Mouse (Mus musculus) liver, adult 2 months (tissue): Measurements from ENCODE around the gene Ap3b2. TPM values are rescaled to one million over a fixed set of nuclear protein-coding genes. Genes with fewer than 3 reads are reported as not detected.

ENCODE experiments used
- DNase-seq: peaks from one replicate; pipeline ENCODE4 v3.0.0-alpha.2; 2011; ENCODE audit warnings: low read depth, low spot score; ENCODE audit errors: extremely low read depth
- H3K27ac ChIP-seq: fragments of 200-500 bp; replicated peaks from 2 replicates; pipeline ENCODE4 v1.5.1; 2012; ENCODE audit warnings: low read depth, mild to moderate bottlenecking, control low read depth, inconsistent platforms, low read length; ENCODE audit not compliant: insufficient read depth
- H3K27me3 ChIP-seq: fragments of 200-500 bp; 2 replicates; pipeline ENCODE4 v1.6.1; 2012; ENCODE audit warnings: mild to moderate bottlenecking, moderate library complexity, low read length, inconsistent platforms; ENCODE audit not compliant: control insufficient read depth, insufficient read depth
- H3K36me3 ChIP-seq: fragments of 200-500 bp; 2 replicates; pipeline ENCODE4 v1.6.1; 2012; ENCODE audit warnings: low read length, inconsistent platforms; ENCODE audit not compliant: control insufficient read depth, insufficient read depth
- H3K4me1 ChIP-seq: fragments of 200-500 bp; 2 replicates; pipeline ENCODE4 v1.6.1; 2011; ENCODE audit warnings: low read length; ENCODE audit not compliant: control insufficient read depth, insufficient read depth
- H3K4me3 ChIP-seq: fragments of 200-500 bp; 2 replicates; pipeline ENCODE4 v1.5.1; 2011; ENCODE audit warnings: low read depth, mild to moderate bottlenecking, control low read depth, low read length, moderate library complexity; ENCODE audit not compliant: insufficient read depth
- H3K79me2 ChIP-seq: fragments of 200-500 bp; 2 replicates; pipeline ENCODE4 v1.6.1; 2012; ENCODE audit warnings: inconsistent platforms, mild to moderate bottlenecking, low read length, moderate library complexity; ENCODE audit not compliant: control insufficient read depth, insufficient read depth
- H3K9ac ChIP-seq: fragments of 200-500 bp; 2 replicates; pipeline ENCODE4 v1.6.1; 2012; ENCODE audit warnings: low read depth, mild to moderate bottlenecking, control low read depth, inconsistent platforms, low read length
- CTCF ChIP-seq: fragments of 200-500 bp; IDR thresholded peaks from 2 replicates; pipeline ENCODE4 v1.5.1; 2011; ENCODE audit warnings: low read depth, low read length, control low read depth
- POLR2A ChIP-seq: fragments of 200-500 bp; IDR thresholded peaks from 2 replicates; pipeline ENCODE4 v1.6.1; 2011; ENCODE audit warnings: low read length, control low read depth; ENCODE audit not compliant: insufficient read depth; ENCODE audit errors: extremely low read depth
- WGBS: fragments of 180-500 bp; shearing (Covaris S2); methylation state at CpG from one replicate; pipeline ENCODE4 v1.1.7; 2018; 5-methylcytosine and 5-hydroxymethylcytosine counted together
- polyA plus RNA-seq: library from polyadenylated mRNA; depleted of rRNA; stranded (reverse); fragments of >200 nt; gene quantifications from 2 replicates; pipeline ENCODE4 v1.2.3, GENCODE M21; 2012; rRNA removed
- total RNA-seq: library from RNA; depleted of rRNA; stranded (reverse); fragments of >200 nt; gene quantifications from 2 replicates; pipeline ENCODE4 v1.2.3, GENCODE M21; 2014; rRNA removed

Ap3b2 gene
- 0.07 TPM in 1 of 2 replicates, not detected in the other for total RNA-seq
- not detected in 2 replicates for polyA plus RNA-seq

DNA sequence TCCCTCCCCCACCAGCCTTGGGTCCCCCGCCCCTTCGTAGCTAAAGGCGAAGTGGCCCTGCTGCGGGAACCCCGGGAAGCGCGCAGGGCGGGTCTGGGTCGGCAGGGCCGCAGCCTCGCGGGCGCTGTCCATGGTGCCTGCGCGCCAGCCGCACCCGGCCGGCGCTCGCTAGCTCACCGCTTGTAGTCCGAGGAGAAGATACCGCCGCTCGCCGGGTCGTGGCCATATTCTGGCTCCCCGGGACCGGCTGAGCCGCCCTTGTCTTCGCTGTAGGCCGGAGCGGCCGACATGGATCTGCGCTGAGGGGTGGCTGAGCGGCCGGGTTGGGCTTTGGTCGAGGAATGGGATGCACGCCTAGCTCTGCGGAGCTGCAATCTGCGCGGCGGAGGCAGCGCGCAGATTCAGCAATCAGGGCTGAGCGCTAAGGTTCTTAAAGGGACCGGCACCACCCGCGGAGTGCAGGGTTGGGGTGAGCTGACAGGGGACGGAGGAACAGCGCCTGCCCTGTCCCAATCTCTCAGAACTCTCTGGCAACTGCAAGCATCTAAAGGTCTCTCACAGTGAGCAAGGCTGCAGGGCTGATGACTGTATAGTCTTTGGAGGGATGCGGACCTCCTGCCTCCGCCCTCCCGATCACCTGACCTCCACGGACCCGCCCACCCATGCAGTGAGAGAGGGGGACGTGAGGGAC is at the start of gene Ap3b2:
TSS of gene Ap3b2 (minus strand) at position 595 of the 691 bp plus-strand sequence.
- Histone ChIP-seq H3K36me3 (no peaks in the 10 kb centered on the region), H3K27me3 (peaks cover 7% of the 10 kb centered on the region), H3K9ac (no peak within 1 kb of the TSS), H3K4me1 (no peaks in the 10 kb centered on the region), H3K79me2 (no peaks in the 10 kb centered on the region), H3K27ac (no peak within 1 kb of the TSS), H3K4me3 (peak within 1 kb of the TSS; percentile 60; the same call in 1 of the 2 replicates)
- WGBS, result 2% methylated on average over 57 of the region's 57 CpGs
- no peak for TF ChIP-seq POLR2A
- TF ChIP-seq CTCF, result no peak
- DNase-seq, result peak; percentile 5

DNA sequence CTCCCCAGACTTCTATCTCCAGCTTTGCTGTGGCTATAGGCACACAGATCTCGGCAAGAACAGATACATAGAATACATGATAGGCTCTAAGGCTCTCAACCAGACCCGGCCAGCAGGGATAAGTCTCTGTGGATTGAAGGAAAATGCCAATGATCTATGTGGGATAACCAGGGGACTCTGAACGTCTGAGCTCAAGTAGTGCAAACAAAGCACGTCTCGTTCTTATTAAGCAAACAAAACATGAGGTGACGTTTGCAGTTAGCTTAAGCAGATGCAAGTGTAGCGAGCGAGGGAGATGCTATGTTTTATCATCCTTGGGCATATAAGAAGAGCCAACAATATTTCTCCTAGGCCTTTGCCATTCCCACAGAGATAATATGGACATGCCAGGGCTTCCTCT is 49.2 kb upstream of the Ap3b2 start:
- Histone ChIP-seq H3K4me3 (no peak overlapping the region), H3K79me2 (no peaks in the 10 kb centered on the region), H3K9ac (no peak overlapping the region), H3K4me1 (peaks cover 10% of the 10 kb centered on the region), H3K27me3 (no peaks in the 10 kb centered on the region), H3K36me3 (no peaks in the 10 kb centered on the region), H3K27ac (no peak overlapping the region)
- 37% methylated on average over 8 of the region's 8 CpGs for WGBS
- DNase-seq, result peak; percentile 57
- TF ChIP-seq POLR2A (no peak), CTCF (no peak)

DNA sequence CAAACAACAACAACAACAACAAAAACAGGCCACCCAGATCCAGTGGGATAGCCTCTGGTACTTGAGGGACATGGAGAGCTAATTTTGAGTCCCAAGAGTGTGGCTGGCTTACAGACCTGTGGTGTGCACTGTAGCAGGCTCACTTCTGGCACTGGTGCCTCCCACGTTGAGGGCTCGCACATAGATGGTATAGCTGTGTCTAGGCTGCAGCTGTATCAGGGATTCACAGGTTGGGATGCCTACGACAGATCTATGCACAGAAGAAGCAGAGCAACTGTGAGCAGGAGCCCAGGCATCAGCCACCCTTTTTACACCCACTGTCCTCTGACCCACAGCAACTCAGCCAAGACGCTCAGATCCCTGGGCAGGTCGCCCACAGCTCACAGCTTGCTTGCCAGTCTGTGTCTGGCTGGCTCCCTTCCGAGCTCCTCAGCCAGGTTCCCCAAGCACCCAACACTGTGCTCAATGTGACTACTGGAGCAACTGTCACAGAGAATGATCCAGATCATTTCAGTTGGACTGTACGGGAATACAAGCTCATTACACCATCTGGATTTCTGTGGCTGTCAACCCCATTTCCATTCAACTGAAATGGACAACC is 48.3 kb upstream of the Ap3b2 start:
- no peaks in the 10 kb centered on the region for H3K79me2 ChIP-seq
- H3K27ac ChIP-seq, result no peak overlapping the region
- no peaks in the 10 kb centered on the region for H3K36me3 ChIP-seq
- TF ChIP-seq CTCF (no peak), POLR2A (no peak)
- H3K27me3 ChIP-seq, result no peaks in the 10 kb centered on the region
- WGBS, result 44% methylated on average over 7 of the region's 7 CpGs
- peaks cover 10% of the 10 kb centered on the region for H3K4me1 ChIP-seq
- DNase-seq, result peak; percentile 84
- no peak overlapping the region for H3K9ac ChIP-seq
- no peak overlapping the region for H3K4me3 ChIP-seq

- TF ChIP-seq POLR2A (no peak), CTCF (no peak)
- H3K27ac ChIP-seq, result no peak overlapping the region
- no peaks in the 10 kb centered on the region for H3K79me2 ChIP-seq
- H3K9ac ChIP-seq, result no peak overlapping the region
- no peak overlapping the region for H3K4me3 ChIP-seq
- DNase-seq, result peak; percentile 72
- no peaks in the 10 kb centered on the region for H3K36me3 ChIP-seq
- H3K27me3 ChIP-seq, result no peaks in the 10 kb centered on the region
- H3K4me1 ChIP-seq, result peaks cover 10% of the 10 kb centered on the region
- 21% methylated on average over 1 of the region's 1 CpGs for WGBS
Measured at GRCm38 (mm10) chr7:81540999-81541398, 47.3 kb upstream of the Ap3b2 start.

- H3K4me1 ChIP-seq, result peaks cover 10% of the 10 kb centered on the region
- 71% methylated on average over 2 of the region's 2 CpGs for WGBS
- no peaks in the 10 kb centered on the region for H3K79me2 ChIP-seq
- H3K36me3 ChIP-seq, result peaks cover 4% of the 10 kb centered on the region; the same call in 1 of the 2 replicates
- H3K27me3 ChIP-seq, result no peaks in the 10 kb centered on the region
- DNase-seq, result no peak
- no peak overlapping the region for H3K9ac ChIP-seq
- H3K4me3 ChIP-seq, result no peak overlapping the region
- TF ChIP-seq POLR2A (no peak), CTCF (no peak)
- no peak overlapping the region for H3K27ac ChIP-seq
Measured at GRCm38 (mm10) chr7:81539565-81539964, 45.8 kb upstream of the Ap3b2 start.
